Mouse (Mus musculus) hindbrain, postnatal 0 days (tissue): ENCODE measurements at regions not wholly inside any gene's neighbourhood (a gene's known extent, or its start where the extent isn't known, plus 50 kb on each side); places are given as distances from the start of the nearest gene placed in this dataset.
A peak's percentile ranks its signal among the peaks of the same experiment; 100 is the strongest.

ENCODE experiments used
- ATAC-seq: fragments of 200-750 bp; cut with Nextera tagmentation; 2 replicates; pipeline ENCODE4 v1.8.0; 2017; ENCODE audit warnings: mild to moderate bottlenecking, moderate TSS enrichment, moderate library complexity
- DNase-seq: peaks from one replicate; pipeline ENCODE4 v3.0.0-alpha.2; 2015; ENCODE audit warnings: low spot score
- H3K27ac ChIP-seq: fragments of 300-500 bp; sonication (generic); 2 replicates; pipeline ENCODE4 v1.5.1; 2014; ENCODE audit warnings: mild to moderate bottlenecking
- H3K27me3 ChIP-seq: fragments of 300-500 bp; sonication (generic); 2 replicates; pipeline ENCODE4 v1.6.1; 2014; ENCODE audit warnings: low read length, mixed read lengths; ENCODE audit not compliant: insufficient read depth
- H3K36me3 ChIP-seq: fragments of 300-500 bp; sonication (generic); 2 replicates; pipeline ENCODE4 v1.6.1; 2014; ENCODE audit warnings: low read length, mixed read lengths; ENCODE audit not compliant: insufficient read depth
- H3K4me1 ChIP-seq: fragments of 300-500 bp; sonication (generic); 2 replicates; pipeline ENCODE4 v1.6.1; 2014; ENCODE audit warnings: antibody characterized with exemption, low read length, mixed read lengths; ENCODE audit not compliant: insufficient read depth
- H3K4me2 ChIP-seq: fragments of 300-500 bp; sonication (generic); 2 replicates; pipeline ENCODE4 v1.6.1; 2014; ENCODE audit warnings: low read depth, mild to moderate bottlenecking, low read length, moderate library complexity, mixed read lengths
- H3K4me3 ChIP-seq: fragments of 300-500 bp; sonication (generic); 2 replicates; pipeline ENCODE4 v1.5.1; 2014; ENCODE audit warnings: low read length
- H3K9ac ChIP-seq: fragments of 300-500 bp; sonication (generic); replicated peaks from 2 replicates; pipeline ENCODE4 v1.6.1; 2014; ENCODE audit warnings: mild to moderate bottlenecking, low read length, moderate library complexity, mixed read lengths
- H3K9me3 ChIP-seq: fragments of 300-500 bp; sonication (generic); 2 replicates; pipeline ENCODE4 v1.6.1; 2016; ENCODE audit warnings: low read length, mixed read lengths
- CTCF ChIP-seq: IDR thresholded peaks from 2 replicates; pipeline ENCODE4 v1.5.1; 2016; ENCODE audit warnings: antibody characterized with exemption, control low read depth, low read depth
- WGBS: fragments of 180-500 bp; shearing (Covaris S2); extraction: QIAGEN DNeasy Blood & Tissue Kit; methylation state at CpG from one replicate; pipeline ENCODE4 v1.1.7; 2014; 5-methylcytosine and 5-hydroxymethylcytosine counted together

GRCm38 (mm10) chr11:6894911-6895785 lies 57.7 kb upstream of the Gm11983 start:
- peak; percentile 20 for DNase-seq
- no peak overlapping the region for H3K9ac ChIP-seq
- no peak overlapping the region for H3K4me3 ChIP-seq
- H3K27ac ChIP-seq: peak overlapping the region; percentile 41; the same call in 1 of the 2 replicates
- peaks cover 4% of the 10 kb centered on the region for H3K4me1 ChIP-seq
- no peaks in the 10 kb centered on the region for H3K9me3 ChIP-seq
- TF ChIP-seq CTCF: no peak
- H3K4me2 ChIP-seq: no peak overlapping the region
- 33% methylated on average over 7 of the region's 7 CpGs for WGBS
- peak; percentile 41; the same call in 1 of the 2 replicates for ATAC-seq
- no peaks in the 10 kb centered on the region for H3K36me3 ChIP-seq
- H3K27me3 ChIP-seq: no peaks in the 10 kb centered on the region

- Histone ChIP-seq H3K4me2 (no peak overlapping the region), H3K4me1 (0 out of 2 replicates have a peak, but pooled peaks cover 3% of the 10 kb centered on the region), H3K9ac (no peak overlapping the region), H3K36me3 (no peaks in the 10 kb centered on the region), H3K4me3 (no peak overlapping the region), H3K27me3 (no peaks in the 10 kb centered on the region), H3K27ac (no peak overlapping the region), H3K9me3 (no peaks in the 10 kb centered on the region)
- ATAC-seq (no peak), DNase-seq (no peak)
- WGBS: 78% methylated on average over 1 of the region's 1 CpGs
- no peak for TF ChIP-seq CTCF
Observed at GRCm38 (mm10) chr11:6893734-6894133, 56.3 kb upstream of the Gm11983 start.

- TF ChIP-seq CTCF: no peak
- no peak overlapping the region for H3K27ac ChIP-seq
- no peaks in the 10 kb centered on the region for H3K36me3 ChIP-seq
- H3K4me2 ChIP-seq: no peak overlapping the region
- DNase-seq (no peak), ATAC-seq (no peak)
- 0 out of 2 replicates have a peak, but pooled peaks cover 3% of the 10 kb centered on the region for H3K4me1 ChIP-seq
- no peak overlapping the region for H3K4me3 ChIP-seq
- H3K27me3 ChIP-seq: no peaks in the 10 kb centered on the region
- no peak overlapping the region for H3K9ac ChIP-seq
- WGBS: 84% methylated on average over 3 of the region's 3 CpGs
- H3K9me3 ChIP-seq: no peaks in the 10 kb centered on the region
Observed at GRCm38 (mm10) chr11:6893063-6893462, 55.6 kb upstream of the Gm11983 start.

GRCm38 (mm10) chr11:6890450-6890849 lies 53.0 kb upstream of the Gm11983 start:
- no peak for TF ChIP-seq CTCF
- Histone ChIP-seq H3K4me1 (0 out of 2 replicates have a peak, but pooled peaks cover 3% of the 10 kb centered on the region), H3K27ac (0 out of 2 replicates have a peak overlapping the region, but pooled peaks have one; percentile 45), H3K9ac (no peak overlapping the region), H3K36me3 (no peaks in the 10 kb centered on the region), H3K9me3 (no peaks in the 10 kb centered on the region), H3K4me2 (no peak overlapping the region), H3K27me3 (no peaks in the 10 kb centered on the region), H3K4me3 (no peak overlapping the region)
- no peak for DNase-seq
- no peak for ATAC-seq
- 70% methylated on average over 5 of the region's 5 CpGs for WGBS

- no peak for TF ChIP-seq CTCF
- peak; percentile 85 for ATAC-seq
- 0 out of 2 replicates have a peak, but pooled peaks cover 3% of the 10 kb centered on the region for H3K4me1 ChIP-seq
- WGBS: 50% methylated on average over 8 of the region's 8 CpGs
- H3K4me2 ChIP-seq: no peak overlapping the region
- peak overlapping the region; percentile 45 for H3K27ac ChIP-seq
- H3K9me3 ChIP-seq: no peaks in the 10 kb centered on the region
- no peaks in the 10 kb centered on the region for H3K36me3 ChIP-seq
- no peaks in the 10 kb centered on the region for H3K27me3 ChIP-seq
- no peak overlapping the region for H3K9ac ChIP-seq
- no peak overlapping the region for H3K4me3 ChIP-seq
- DNase-seq: peak; percentile 75
Observed at GRCm38 (mm10) chr11:6889660-6890185, 52.3 kb upstream of the Gm11983 start.

- Histone ChIP-seq H3K36me3 (no peaks in the 10 kb centered on the region), H3K9me3 (no peaks in the 10 kb centered on the region), H3K9ac (no peak overlapping the region), H3K4me3 (no peak overlapping the region), H3K4me1 (no peaks in the 10 kb centered on the region), H3K27ac (no peak overlapping the region), H3K4me2 (no peak overlapping the region), H3K27me3 (no peaks in the 10 kb centered on the region)
- ATAC-seq: peak; percentile 37
- TF ChIP-seq CTCF: no peak
- DNase-seq: no peak
- 78% methylated on average over 5 of the region's 5 CpGs for WGBS
Observed at GRCm38 (mm10) chr11:6889120-6889519, 51.7 kb upstream of the Gm11983 start.
